Mouse (Mus musculus) hindbrain, postnatal 0 days (tissue): ENCODE measurements at regions not wholly inside any gene's neighbourhood (a gene's known extent, or its start where the extent isn't known, plus 50 kb on each side); places are given as distances from the start of the nearest gene placed in this dataset.

Experiments
- ATAC-seq: fragments of 200-750 bp; cut with Nextera tagmentation; 2 replicates; pipeline ENCODE4 v1.8.0; 2017; ENCODE audit warnings: mild to moderate bottlenecking, moderate TSS enrichment, moderate library complexity
- DNase-seq: peaks from one replicate; pipeline ENCODE4 v3.0.0-alpha.2; 2015; ENCODE audit warnings: low spot score
- H3K27ac ChIP-seq: fragments of 300-500 bp; sonication (generic); 2 replicates; pipeline ENCODE4 v1.5.1; 2014; ENCODE audit warnings: mild to moderate bottlenecking
- H3K27me3 ChIP-seq: fragments of 300-500 bp; sonication (generic); 2 replicates; pipeline ENCODE4 v1.6.1; 2014; ENCODE audit warnings: low read length, mixed read lengths; ENCODE audit not compliant: insufficient read depth
- H3K36me3 ChIP-seq: fragments of 300-500 bp; sonication (generic); 2 replicates; pipeline ENCODE4 v1.6.1; 2014; ENCODE audit warnings: low read length, mixed read lengths; ENCODE audit not compliant: insufficient read depth
- H3K4me1 ChIP-seq: fragments of 300-500 bp; sonication (generic); 2 replicates; pipeline ENCODE4 v1.6.1; 2014; ENCODE audit warnings: antibody characterized with exemption, low read length, mixed read lengths; ENCODE audit not compliant: insufficient read depth
- H3K4me2 ChIP-seq: fragments of 300-500 bp; sonication (generic); 2 replicates; pipeline ENCODE4 v1.6.1; 2014; ENCODE audit warnings: low read depth, mild to moderate bottlenecking, low read length, moderate library complexity, mixed read lengths
- H3K4me3 ChIP-seq: fragments of 300-500 bp; sonication (generic); 2 replicates; pipeline ENCODE4 v1.5.1; 2014; ENCODE audit warnings: low read length
- H3K9ac ChIP-seq: fragments of 300-500 bp; sonication (generic); replicated peaks from 2 replicates; pipeline ENCODE4 v1.6.1; 2014; ENCODE audit warnings: mild to moderate bottlenecking, low read length, moderate library complexity, mixed read lengths
- H3K9me3 ChIP-seq: fragments of 300-500 bp; sonication (generic); 2 replicates; pipeline ENCODE4 v1.6.1; 2016; ENCODE audit warnings: low read length, mixed read lengths
- CTCF ChIP-seq: IDR thresholded peaks from 2 replicates; pipeline ENCODE4 v1.5.1; 2016; ENCODE audit warnings: antibody characterized with exemption, control low read depth, low read depth

DNA sequence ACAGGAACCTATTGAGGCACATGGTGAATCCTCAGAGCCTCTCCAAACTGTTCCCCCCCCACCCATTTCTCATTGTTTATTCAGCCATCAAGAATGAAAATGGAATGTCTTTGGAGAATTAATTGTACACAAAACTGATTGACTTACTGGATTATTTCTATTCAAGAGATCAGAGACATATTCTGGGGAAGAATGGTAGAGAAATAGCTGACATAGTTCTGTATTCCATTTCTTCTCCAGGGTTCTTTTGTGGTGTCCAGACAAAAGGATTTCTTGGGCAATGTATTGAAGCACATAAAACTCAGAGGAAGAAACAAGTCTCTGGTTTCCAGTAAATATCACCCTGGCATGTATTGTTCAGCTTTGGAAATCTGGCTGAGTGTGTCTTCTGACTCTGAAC lies 88.4 kb upstream of the Tacr1 start:
- DNase-seq, result no peak
- no peak for TF ChIP-seq CTCF
- H3K36me3 ChIP-seq, result no peaks in the 10 kb centered on the region

More for the DNA sequence above, 88.4 kb upstream of the Tacr1 start:
- Histone ChIP-seq H3K27ac (no peak overlapping the region), H3K4me3 (no peak overlapping the region), H3K27me3 (no peaks in the 10 kb centered on the region), H3K9me3 (no peaks in the 10 kb centered on the region), H3K4me2 (no peak overlapping the region), H3K9ac (no peak overlapping the region), H3K4me1 (no peaks in the 10 kb centered on the region)
- no peak for ATAC-seq
